Mouse (Mus musculus): ENCODE data around the gene Meis3. TPM values are rescaled to one million over a fixed set of nuclear protein-coding genes. Genes with fewer than 3 reads are reported as not detected.

The Meis3 gene
- polyA plus RNA-seq, 1 experiment from 2014 or later, result 88.8 TPM

- no peak for ATAC-seq
- Histone ChIP-seq H3K4me3 (ENCODE audit: low read depth, low read length) (no peak overlapping the region), H3K4me2 (ENCODE audit: low read length) (no peak overlapping the region), H3K9me3 (replicated peaks; ENCODE audit: control insufficient read depth, low read length) (no peaks in the 10 kb centered on the region), H3K27ac (ENCODE audit: low read depth, low read length) (no peak overlapping the region), H3K4me1 (ENCODE audit: control insufficient read depth, insufficient read depth, low read length) (no peaks in the 10 kb centered on the region), H3K27me3 (replicated peaks; ENCODE audit: control insufficient read depth, insufficient read depth, low read length) (peaks cover 9% of the 10 kb centered on the region; the same call in 1 of the 2 replicates), H3K36me3 (ENCODE audit: control insufficient read depth, insufficient read depth, low read length) (peaks cover 7% of the 10 kb centered on the region; the same call in 1 of the 2 replicates), H3K9ac (ENCODE audit: low read length) (no peak overlapping the region)
- 68% methylated on average over 9 of the region's 9 CpGs for whole genome bisulfite sequencing
- peak; percentile 59 for DNase-seq (ENCODE audit: low spot score)
Observed at GRCm38 (mm10) chr7:16155132-16155872, 19.6 kb upstream of the Meis3 start.

- Histone ChIP-seq H3K9me3 (replicated peaks; ENCODE audit: control insufficient read depth, low read length) (no peaks in the 10 kb centered on the region), H3K4me1 (ENCODE audit: control insufficient read depth, insufficient read depth, low read length) (no peaks in the 10 kb centered on the region), H3K27ac (ENCODE audit: low read depth, low read length) (no peak overlapping the region), H3K9ac (ENCODE audit: low read length) (no peak overlapping the region), H3K4me2 (ENCODE audit: low read length) (no peak overlapping the region), H3K4me3 (ENCODE audit: low read depth, low read length) (no peak overlapping the region), H3K27me3 (replicated peaks; ENCODE audit: control insufficient read depth, insufficient read depth, low read length) (peaks cover 9% of the 10 kb centered on the region; the same call in 1 of the 2 replicates), H3K36me3 (ENCODE audit: control insufficient read depth, insufficient read depth, low read length) (peaks cover 7% of the 10 kb centered on the region; the same call in 1 of the 2 replicates)
- 85% methylated on average over 8 of the region's 8 CpGs for WGBS
- DNase-seq (ENCODE audit: low spot score), result no peak
- no peak for ATAC-seq
Observed at GRCm38 (mm10) chr7:16156105-16156714, 18.7 kb upstream of the Meis3 start.

GRCm38 (mm10) chr7:16158735-16159134 is 16.2 kb upstream of the Meis3 start:
- 10% methylated on average over 39 of the region's 39 CpGs for WGBS
- peak overlapping the region; percentile 32; the same call in 1 of the 2 replicates for H3K9ac ChIP-seq (ENCODE audit: low read length)
- H3K27me3 ChIP-seq (replicated peaks; ENCODE audit: control insufficient read depth, insufficient read depth, low read length), result peaks cover 9% of the 10 kb centered on the region; the same call in 1 of the 2 replicates
- peak overlapping the region; percentile 32; the same call in 1 of the 2 replicates for H3K4me2 ChIP-seq (ENCODE audit: low read length)
- no peak overlapping the region for H3K4me3 ChIP-seq (ENCODE audit: low read depth, low read length)
- H3K27ac ChIP-seq (ENCODE audit: low read depth, low read length), result no peak overlapping the region
- ATAC-seq, result peak; percentile 19; the same call in 1 of the 2 replicates
- H3K9me3 ChIP-seq (replicated peaks; ENCODE audit: control insufficient read depth, low read length), result no peaks in the 10 kb centered on the region
- DNase-seq (ENCODE audit: low spot score), result no peak
- no peaks in the 10 kb centered on the region for H3K4me1 ChIP-seq (ENCODE audit: control insufficient read depth, insufficient read depth, low read length)
- H3K36me3 ChIP-seq (ENCODE audit: control insufficient read depth, insufficient read depth, low read length), result peaks cover 7% of the 10 kb centered on the region; the same call in 1 of the 2 replicates

- no peak overlapping the region for H3K4me3 ChIP-seq (ENCODE audit: low read depth, low read length)
- WGBS, result 69% methylated on average over 3 of the region's 3 CpGs
- peaks cover 7% of the 10 kb centered on the region; the same call in 1 of the 2 replicates for H3K36me3 ChIP-seq (ENCODE audit: control insufficient read depth, insufficient read depth, low read length)
- no peak overlapping the region for H3K4me2 ChIP-seq (ENCODE audit: low read length)
- no peak overlapping the region for H3K27ac ChIP-seq (ENCODE audit: low read depth, low read length)
- ATAC-seq, result no peak
- no peak for DNase-seq (ENCODE audit: low spot score)
- peaks cover 9% of the 10 kb centered on the region; the same call in 1 of the 2 replicates for H3K27me3 ChIP-seq (replicated peaks; ENCODE audit: control insufficient read depth, insufficient read depth, low read length)
- H3K4me1 ChIP-seq (ENCODE audit: control insufficient read depth, insufficient read depth, low read length), result no peaks in the 10 kb centered on the region
- no peak overlapping the region for H3K9ac ChIP-seq (ENCODE audit: low read length)
- no peaks in the 10 kb centered on the region for H3K9me3 ChIP-seq (replicated peaks; ENCODE audit: control insufficient read depth, low read length)
Observed at GRCm38 (mm10) chr7:16160702-16161101, 14.2 kb upstream of the Meis3 start.

GRCm38 (mm10) chr7:16161302-16161701 is 13.6 kb upstream of the Meis3 start:
- no peaks in the 10 kb centered on the region for H3K9me3 ChIP-seq (replicated peaks; ENCODE audit: control insufficient read depth, low read length)
- H3K27me3 ChIP-seq (replicated peaks; ENCODE audit: control insufficient read depth, insufficient read depth, low read length), result peaks cover 9% of the 10 kb centered on the region; the same call in 1 of the 2 replicates
- H3K36me3 ChIP-seq (ENCODE audit: control insufficient read depth, insufficient read depth, low read length), result peaks cover 7% of the 10 kb centered on the region; the same call in 1 of the 2 replicates
- no peak overlapping the region for H3K9ac ChIP-seq (ENCODE audit: low read length)
- no peak for DNase-seq (ENCODE audit: low spot score)
- H3K27ac ChIP-seq (ENCODE audit: low read depth, low read length), result no peak overlapping the region
- H3K4me2 ChIP-seq (ENCODE audit: low read length), result no peak overlapping the region
- WGBS, result 88% methylated on average over 9 of the region's 9 CpGs
- H3K4me1 ChIP-seq (ENCODE audit: control insufficient read depth, insufficient read depth, low read length), result no peaks in the 10 kb centered on the region
- H3K4me3 ChIP-seq (ENCODE audit: low read depth, low read length), result no peak overlapping the region
- no peak for ATAC-seq

GRCm38 (mm10) chr7:16162036-16162435 is 12.9 kb upstream of the Meis3 start:
- no peak for DNase-seq (ENCODE audit: low spot score)
- H3K27me3 ChIP-seq (replicated peaks; ENCODE audit: control insufficient read depth, insufficient read depth, low read length), result peaks cover 9% of the 10 kb centered on the region; the same call in 1 of the 2 replicates
- H3K27ac ChIP-seq (ENCODE audit: low read depth, low read length), result no peak overlapping the region; the same call in 1 of the 2 replicates
- ATAC-seq, result no peak
- 67% methylated on average over 7 of the region's 7 CpGs for WGBS
- no peaks in the 10 kb centered on the region for H3K9me3 ChIP-seq (replicated peaks; ENCODE audit: control insufficient read depth, low read length)
- H3K9ac ChIP-seq (ENCODE audit: low read length), result no peak overlapping the region
- H3K36me3 ChIP-seq (ENCODE audit: control insufficient read depth, insufficient read depth, low read length), result peaks cover 4% of the 10 kb centered on the region; the same call in 1 of the 2 replicates
- H3K4me3 ChIP-seq (ENCODE audit: low read depth, low read length), result no peak overlapping the region
- H3K4me1 ChIP-seq (ENCODE audit: control insufficient read depth, insufficient read depth, low read length), result no peaks in the 10 kb centered on the region
- H3K4me2 ChIP-seq (ENCODE audit: low read length), result no peak overlapping the region

GRCm38 (mm10) chr7:16172141-16172581 is 2.7 kb upstream of the Meis3 start:
- no peak overlapping the region for H3K4me3 ChIP-seq (ENCODE audit: low read depth, low read length)
- ATAC-seq (no peak), DNase-seq (ENCODE audit: low spot score) (no peak)
- H3K27ac ChIP-seq (ENCODE audit: low read depth, low read length), result 0 out of 2 replicates have a peak overlapping the region, but pooled peaks have one; percentile 14
- peak overlapping the region; percentile 17 for H3K9ac ChIP-seq (ENCODE audit: low read length)
- H3K4me2 ChIP-seq (ENCODE audit: low read length), result no peak overlapping the region
- no peaks in the 10 kb centered on the region for H3K27me3 ChIP-seq (replicated peaks; ENCODE audit: control insufficient read depth, insufficient read depth, low read length)
- H3K36me3 ChIP-seq (ENCODE audit: control insufficient read depth, insufficient read depth, low read length), result no peaks in the 10 kb centered on the region
- H3K9me3 ChIP-seq (replicated peaks; ENCODE audit: control insufficient read depth, low read length), result no peaks in the 10 kb centered on the region; the same call in 1 of the 2 replicates
- peaks cover 10% of the 10 kb centered on the region for H3K4me1 ChIP-seq (ENCODE audit: control insufficient read depth, insufficient read depth, low read length)
- 33% methylated on average over 1 of the region's 1 CpGs for WGBS

GRCm38 (mm10) chr7:16172586-16173140 is 2.2 kb upstream of the Meis3 start:
- Histone ChIP-seq H3K27me3 (replicated peaks; ENCODE audit: control insufficient read depth, insufficient read depth, low read length) (no peaks in the 10 kb centered on the region), H3K27ac (ENCODE audit: low read depth, low read length) (peak overlapping the region; percentile 60; the same call in 1 of the 2 replicates), H3K4me2 (ENCODE audit: low read length) (no peak overlapping the region), H3K36me3 (ENCODE audit: control insufficient read depth, insufficient read depth, low read length) (no peaks in the 10 kb centered on the region), H3K9me3 (replicated peaks; ENCODE audit: control insufficient read depth, low read length) (no peaks in the 10 kb centered on the region; the same call in 1 of the 2 replicates), H3K4me3 (ENCODE audit: low read depth, low read length) (no peak overlapping the region), H3K4me1 (ENCODE audit: control insufficient read depth, insufficient read depth, low read length) (peaks cover 10% of the 10 kb centered on the region), H3K9ac (ENCODE audit: low read length) (no peak overlapping the region; the same call in 1 of the 2 replicates)
- no peak for DNase-seq (ENCODE audit: low spot score)
- ATAC-seq, result no peak
- WGBS, result 59% methylated on average over 1 of the region's 1 CpGs
